Mouse (Mus musculus) c-Kit-positive CD71-positive TER-119-negative erythroid progenitor cells, embryonic 14.5 days (primary cell): ENCODE data around the gene Ninj2.
"Not testable (repeated sequence)": the region's sequence is repeated elsewhere in the genome, so short reads cannot be mapped to it uniquely, and the experiment has no call there.

Experiments used
- DNase-seq: peaks from one replicate; pipeline ENCODE4 v3.0.0-alpha.2; 2013; ENCODE audit warnings: low read depth

Gene Ninj2

GRCm38 (mm10) chr6:120093100-120093499, at the start of gene Ninj2:
Ninj2 (plus strand) TSS chr6:120093350.
- no peak for DNase-seq

DNA sequence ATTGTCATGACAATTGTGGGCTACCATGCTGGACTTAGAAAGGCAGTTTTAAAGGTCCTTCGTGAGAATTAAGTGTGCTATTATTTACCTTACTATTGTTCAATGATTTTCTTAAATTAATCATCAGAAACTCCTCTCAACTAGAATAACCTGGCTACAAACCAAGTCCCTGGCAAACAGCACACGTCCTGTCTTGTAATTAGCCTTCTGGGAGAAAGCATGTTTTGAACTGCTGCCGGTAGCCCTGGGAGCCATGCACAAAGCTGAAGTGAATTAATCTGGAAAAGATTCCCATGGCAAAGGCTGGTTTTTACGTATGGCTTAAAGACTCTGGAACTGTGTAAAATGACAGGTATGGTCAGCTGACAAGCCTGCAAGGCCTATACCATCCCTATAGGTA, 47.7 kb upstream of the Ninj2 start:
- DNase-seq = no peak

DNA sequence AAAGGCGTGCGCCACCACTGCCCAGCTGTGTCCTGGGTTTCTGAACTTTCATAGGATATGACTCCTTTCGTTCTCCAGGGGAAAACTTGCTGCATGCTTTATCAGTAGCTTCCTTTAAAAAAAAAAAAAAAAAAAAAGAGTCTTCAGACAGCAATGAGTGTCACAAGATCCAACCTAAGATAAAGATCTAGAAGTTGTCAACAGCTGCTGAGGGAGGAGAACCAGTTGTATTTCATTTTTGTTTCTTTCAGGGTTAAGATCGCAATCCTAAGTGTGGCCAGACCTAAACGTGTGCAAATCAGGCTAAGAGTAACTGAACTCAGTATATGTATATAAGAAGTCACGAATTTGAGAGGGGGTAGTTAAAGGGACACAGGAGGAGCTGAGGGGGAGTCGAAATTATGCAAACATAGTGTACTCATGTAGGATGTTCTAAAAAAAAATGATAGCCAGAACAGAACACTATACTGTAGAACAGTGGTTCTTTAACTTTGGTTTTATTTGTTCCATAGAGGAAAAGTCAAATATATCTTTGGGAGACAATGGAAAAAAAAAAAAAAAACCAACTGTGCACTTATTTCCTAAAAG, 45.4 kb upstream of the Ninj2 start:
- DNase-seq = no peak

- DNase-seq = no peak
Observed at GRCm38 (mm10) chr6:120054412-120054811, 38.7 kb upstream of the Ninj2 start.

DNA sequence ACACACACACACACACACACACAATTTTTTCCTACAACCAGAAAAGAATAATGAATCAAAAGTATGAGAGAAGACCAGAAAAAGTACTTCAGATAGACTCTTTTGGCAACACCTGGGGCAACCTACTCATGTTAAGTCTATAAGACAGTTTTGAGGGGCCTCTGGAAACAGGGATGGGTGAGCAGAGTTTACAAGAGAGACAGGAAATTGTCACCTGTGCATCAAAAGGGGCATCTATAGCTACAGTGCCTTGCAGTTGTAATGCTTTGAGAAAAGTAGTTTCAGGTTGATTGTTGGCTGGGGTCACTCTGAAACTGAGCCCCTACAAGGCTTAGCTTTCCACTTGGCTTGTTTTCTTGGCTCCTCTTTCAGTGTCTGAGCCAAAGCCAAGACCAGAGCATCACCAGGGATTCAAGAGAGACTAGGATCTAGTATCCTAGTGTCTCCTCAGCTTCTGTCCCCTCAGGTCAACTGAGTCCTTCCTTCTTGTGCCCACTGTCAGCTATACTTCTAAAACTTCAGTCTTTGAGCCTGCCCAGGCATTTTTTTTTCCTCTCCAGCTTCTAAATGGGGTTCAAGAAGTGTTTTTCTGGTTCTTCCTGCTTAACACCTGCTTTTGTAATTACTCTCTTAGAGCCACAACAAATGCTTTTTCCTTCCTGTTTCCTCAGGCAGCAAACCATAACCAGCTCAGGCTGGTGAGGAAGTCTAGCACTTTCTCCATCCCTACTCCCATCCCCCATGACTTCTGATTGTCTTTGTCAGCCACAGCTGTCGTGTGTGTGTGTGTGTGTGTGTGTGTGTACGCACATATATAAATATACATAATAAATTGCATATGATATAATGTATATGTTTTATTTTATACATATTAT, 37.2 kb upstream of the Ninj2 start:
- DNase-seq = no peak

- DNase-seq = no peak
Observed at GRCm38 (mm10) chr6:120062934-120063333, 30.2 kb upstream of the Ninj2 start.

- DNase-seq = no peak
Observed at GRCm38 (mm10) chr6:120064627-120065026, 28.5 kb upstream of the Ninj2 start.

- DNase-seq = no peak
Observed at GRCm38 (mm10) chr6:120065552-120066177, 27.5 kb upstream of the Ninj2 start.

GRCm38 (mm10) chr6:120069546-120069945, 23.6 kb upstream of the Ninj2 start:
- DNase-seq = no peak

- no peak for DNase-seq
Observed at GRCm38 (mm10) chr6:120072630-120073029, 20.5 kb upstream of the Ninj2 start.

DNA sequence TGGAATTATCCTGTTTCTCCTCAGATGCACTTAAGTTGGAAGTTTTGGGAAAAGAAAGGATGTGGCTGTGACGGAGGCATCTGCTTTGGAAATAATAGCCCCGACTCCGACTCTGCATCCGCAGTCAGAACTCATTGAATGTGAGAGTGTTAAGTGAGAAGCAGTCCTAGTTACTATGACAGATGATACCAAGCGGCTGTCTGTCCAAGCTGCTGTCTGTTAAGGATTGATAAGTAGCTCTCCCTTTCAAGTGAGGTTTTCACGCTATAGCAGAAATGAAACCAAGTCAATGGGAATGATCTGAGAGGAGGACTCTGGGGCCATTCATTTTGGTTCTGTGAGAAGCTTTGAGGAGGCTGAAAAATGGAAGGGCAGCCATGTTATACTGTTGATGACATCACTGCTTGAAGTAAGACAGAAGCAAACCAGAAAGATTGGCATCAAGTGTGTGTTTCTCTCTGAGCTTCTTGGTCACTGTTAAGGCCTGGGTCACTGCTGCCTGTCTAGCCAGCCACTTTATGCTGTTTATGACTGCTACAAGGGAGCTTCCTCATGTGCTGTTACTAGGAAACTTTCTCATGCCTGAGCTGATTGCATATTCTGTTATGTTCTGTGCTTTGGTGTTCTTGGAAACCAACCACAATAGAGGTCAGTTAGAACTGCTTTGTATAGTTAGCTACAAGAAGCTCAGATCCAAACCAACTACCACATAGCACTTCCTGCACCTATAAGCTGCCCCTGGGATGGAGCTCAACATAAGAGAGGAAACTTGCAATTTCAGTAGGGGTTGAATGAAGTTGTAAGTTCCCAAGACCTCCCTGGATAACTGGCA, 16.3 kb upstream of the Ninj2 start:
- DNase-seq = peak; percentile 21

DNA sequence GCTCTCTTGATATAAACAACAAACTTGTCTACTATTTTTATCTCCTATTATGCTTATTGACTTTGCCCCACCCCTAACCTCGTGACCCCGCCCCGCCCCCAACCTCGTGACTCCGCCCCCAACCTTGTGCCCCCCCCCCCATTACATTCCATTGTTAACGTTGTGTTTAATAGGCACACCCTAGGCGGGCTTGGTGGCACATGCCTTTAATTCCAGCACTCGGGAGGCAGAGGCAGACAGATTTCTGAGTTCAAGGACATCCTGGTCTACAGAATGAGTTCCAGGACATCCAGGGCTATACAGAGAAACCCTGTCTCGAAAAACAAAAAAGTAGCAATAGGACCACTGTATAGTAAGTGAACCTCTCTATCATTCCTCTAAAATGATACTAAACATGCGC, 13.6 kb upstream of the Ninj2 start:
- no peak for DNase-seq

GRCm38 (mm10) chr6:120081516-120081915, 11.6 kb upstream of the Ninj2 start:
- DNase-seq = no peak

GRCm38 (mm10) chr6:120082251-120082950, 10.7 kb upstream of the Ninj2 start:
- DNase-seq = no peak

- DNase-seq = no peak
Observed at GRCm38 (mm10) chr6:120082951-120083411, 10.2 kb upstream of the Ninj2 start.

- DNase-seq = no peak
Observed at GRCm38 (mm10) chr6:120083442-120083841, 9.7 kb upstream of the Ninj2 start.

DNA sequence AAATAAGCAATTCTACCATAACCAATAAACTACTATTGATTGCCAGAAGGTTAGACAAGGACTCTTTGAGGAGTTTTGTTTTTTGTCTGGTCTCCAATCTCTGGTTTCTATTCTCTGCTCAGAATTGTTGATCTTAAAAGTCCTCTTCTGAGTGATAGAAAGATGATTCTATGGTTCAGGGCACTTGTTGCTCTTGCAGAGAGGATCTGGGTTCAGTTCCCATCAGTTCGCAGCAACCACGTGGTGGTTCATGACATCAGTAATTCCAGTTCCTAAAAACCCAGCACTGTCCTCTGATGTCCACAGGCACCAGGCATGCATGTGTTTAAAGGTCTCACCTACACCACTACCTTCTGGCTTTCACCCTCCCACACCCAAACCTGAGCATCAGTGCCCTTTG, 8.2 kb upstream of the Ninj2 start:
- DNase-seq = no peak

- no peak for DNase-seq
Observed at GRCm38 (mm10) chr6:120085832-120086231, 7.3 kb upstream of the Ninj2 start.

GRCm38 (mm10) chr6:120087041-120087440, 6.1 kb upstream of the Ninj2 start:
- not testable (repeated sequence) for DNase-seq

- no peak for DNase-seq
Observed at GRCm38 (mm10) chr6:120090712-120091248, 2.4 kb upstream of the Ninj2 start.

DNA sequence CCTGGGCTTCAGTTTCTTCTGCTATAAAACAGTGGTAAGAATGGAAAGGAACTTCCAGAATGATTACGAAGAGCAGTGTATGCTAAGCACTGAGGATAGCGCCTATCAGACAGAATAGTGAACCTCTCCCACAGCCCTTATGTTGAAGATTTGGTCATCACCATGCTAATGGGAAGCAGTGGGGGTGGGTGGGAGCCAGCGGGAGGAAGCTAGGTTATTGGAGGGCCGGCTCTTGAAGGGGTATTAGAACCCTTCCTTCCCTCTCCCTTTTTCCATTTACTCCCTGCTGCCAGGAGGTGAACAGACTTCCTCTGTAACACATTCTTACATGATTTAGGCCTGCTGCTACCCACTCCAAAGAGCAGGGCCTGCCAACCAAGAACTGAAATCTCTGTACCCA, 1.2 kb upstream of the Ninj2 start:
- no peak for DNase-seq
